Mouse (Mus musculus): Measurements from ENCODE around the gene Psmc3.

Psmc3 gene

DNA sequence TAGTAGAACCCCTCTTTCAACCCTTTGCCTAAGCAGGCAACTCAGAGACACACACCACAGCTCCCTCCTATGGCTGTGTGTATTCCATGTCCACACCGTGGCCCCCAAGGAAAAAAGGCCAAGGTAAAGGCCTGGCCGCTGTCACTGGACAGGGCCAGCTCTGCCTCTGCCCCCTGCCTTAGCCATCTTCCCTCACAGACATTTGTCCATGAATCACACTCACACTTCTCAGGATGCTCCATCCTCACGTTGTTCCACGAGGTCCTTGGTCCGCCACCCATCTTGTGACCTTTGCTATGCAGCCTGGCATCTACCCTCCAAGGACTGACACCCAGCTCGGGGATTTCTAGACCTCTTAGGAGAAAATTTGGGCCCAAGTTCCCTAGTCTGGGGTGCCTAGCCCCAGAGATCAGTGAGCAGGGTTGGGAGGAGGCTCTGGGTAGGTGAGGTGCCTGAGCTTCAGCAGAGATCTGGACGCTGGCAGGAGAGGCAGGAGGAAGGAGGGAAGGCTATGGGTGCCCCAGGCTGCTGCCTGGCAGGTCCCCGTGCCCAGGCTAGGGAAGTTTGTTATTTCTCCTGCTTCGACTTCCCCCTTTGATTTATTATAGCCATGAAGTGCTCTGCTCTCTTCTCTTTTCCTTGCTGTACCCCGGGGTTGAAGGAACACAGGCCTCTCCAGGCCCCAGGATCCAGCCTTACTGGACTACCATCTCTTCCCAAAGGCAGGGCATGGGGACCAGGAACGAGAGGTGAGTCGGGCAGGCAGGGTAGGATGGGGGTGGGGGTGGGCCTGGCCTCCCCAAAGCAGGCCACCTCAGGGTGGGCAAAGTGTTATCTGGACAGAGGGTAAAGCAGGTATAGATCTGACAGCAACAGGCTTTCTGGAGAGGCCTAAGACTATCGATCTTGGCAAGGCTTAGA, 28.2 kb downstream of the Psmc3 start, which contains the start of gene Spi1:
Spi1 (plus strand) TSS at position 616 of the 921 bp plus-strand sequence.
- WGBS = 85% methylated on average over 13 of the region's 13 CpGs

DNA sequence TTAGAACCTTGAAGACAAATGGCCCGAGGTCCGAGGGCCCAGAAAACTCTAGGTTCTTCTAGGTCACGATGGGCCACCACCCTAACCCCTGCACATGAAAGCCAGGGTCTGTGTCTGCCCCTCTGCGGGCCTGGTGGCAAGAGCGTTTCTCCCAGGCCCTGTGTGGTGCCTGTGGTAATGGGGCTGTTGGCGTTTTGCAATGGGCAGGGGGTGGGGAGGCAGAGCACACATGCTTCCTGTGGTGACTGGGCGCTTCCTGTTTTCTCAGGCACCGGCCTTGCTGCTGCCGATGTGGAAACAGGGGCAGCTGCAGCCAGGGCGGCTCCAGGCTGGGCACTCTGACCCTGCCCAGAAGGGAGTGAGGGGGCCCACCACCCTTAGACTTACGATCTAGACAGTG, 29.0 kb downstream of the Psmc3 start:
- 79% methylated on average over 11 of the region's 11 CpGs for WGBS

GRCm38 (mm10) chr2:91083366-91083940, 29.6 kb downstream of the Psmc3 start:
- WGBS = 73% methylated on average over 1 of the region's 1 CpGs

DNA sequence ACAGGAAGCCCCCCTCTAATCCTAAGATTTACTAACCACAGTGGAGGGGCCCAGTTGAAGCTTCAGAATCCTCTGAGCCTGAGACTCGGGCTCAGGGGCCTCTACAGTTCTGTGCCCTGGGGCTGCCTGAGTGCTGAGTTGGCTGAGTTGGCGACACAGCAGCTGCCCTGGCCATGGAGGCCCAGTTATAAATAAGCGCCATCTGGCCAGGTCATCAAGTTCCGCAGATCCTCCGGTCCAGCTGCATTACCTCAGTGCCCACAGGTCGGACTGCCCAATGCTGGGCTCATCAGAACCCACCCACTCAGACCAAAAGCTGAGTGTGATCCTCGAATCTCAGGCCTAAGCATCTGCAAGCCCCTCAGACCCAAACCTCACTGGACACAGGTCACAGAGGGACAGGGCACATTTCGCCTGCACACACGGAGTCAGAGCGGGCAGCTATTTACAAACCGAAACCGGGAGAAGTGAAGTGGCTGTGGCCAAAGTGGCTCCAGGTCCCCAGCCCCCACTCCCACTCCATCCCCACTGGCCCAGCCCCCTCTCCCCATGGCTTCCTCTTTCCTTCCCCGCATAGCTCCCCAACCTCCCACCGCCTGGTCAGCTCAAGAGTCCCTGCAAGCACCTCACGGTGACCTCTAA, 30.5 kb downstream of the Psmc3 start:
- 86% methylated on average over 15 of the region's 15 CpGs for WGBS

DNA sequence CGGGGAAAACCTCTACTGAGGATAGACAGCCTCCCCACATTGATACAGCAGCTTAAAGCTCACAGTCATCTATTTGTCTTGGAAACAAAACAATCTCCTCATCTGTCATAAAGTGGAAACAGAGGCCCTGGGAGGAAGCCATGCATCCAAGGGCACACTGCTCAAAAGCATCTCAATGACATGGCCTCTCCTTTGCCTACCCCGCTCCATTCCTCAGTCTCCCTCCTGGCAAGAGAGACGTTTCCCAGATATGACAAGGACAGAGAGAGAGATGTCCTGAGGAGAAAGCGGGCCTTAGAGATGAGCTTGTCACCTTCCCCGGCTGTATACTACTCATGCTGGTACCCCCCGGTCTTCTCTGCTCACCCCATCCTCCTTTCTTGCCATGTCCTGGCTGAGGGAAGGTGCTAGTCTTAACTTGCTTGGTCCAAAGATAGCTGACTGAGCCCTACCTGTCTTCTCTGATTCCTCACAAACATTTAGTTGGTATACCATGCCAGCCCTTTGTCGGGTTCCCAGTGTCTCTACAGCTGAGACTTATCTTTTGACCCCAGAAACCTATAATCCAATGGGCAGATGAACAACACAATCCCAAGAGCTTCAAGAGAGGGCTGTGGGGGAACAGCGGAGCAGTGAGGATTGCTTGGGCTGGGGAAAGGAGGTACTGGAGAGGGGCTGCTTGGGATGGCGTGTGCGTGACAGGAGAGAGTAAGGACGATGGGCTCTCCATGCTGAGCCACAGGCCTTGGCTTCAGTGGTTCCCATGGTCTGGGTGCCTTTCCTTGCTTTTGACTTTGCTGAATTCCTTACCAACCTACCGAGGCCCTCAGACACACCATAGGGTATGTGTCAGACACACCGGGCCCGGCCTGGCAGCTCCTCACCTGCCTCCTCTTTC, 31.9 kb downstream of the Psmc3 start:
- WGBS = 91% methylated on average over 14 of the region's 14 CpGs

GRCm38 (mm10) chr2:91086392-91087237, 32.8 kb downstream of the Psmc3 start:
- 78% methylated on average over 9 of the region's 9 CpGs for WGBS

DNA sequence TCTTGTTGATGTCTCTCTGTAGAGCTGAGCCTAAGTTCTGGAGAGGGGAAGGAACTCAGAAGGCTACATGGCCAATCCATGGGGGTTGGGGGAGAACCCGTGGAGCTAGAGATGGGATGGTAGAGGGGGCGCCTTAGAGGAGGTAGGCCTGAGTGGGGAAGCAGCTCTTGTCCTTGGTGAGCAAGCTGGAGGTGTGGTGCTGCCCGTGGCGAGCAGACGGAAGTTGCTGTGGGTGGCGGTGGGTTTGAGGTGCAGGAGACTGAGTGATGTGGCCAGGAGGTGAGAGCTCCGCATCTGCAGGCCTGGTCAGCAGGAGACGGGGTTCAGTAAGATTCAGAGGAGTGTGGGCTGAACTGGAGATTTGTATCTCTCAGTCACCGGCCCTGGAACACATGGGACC, 33.6 kb downstream of the Psmc3 start:
- 89% methylated on average over 9 of the region's 9 CpGs for WGBS

- WGBS = 84% methylated on average over 9 of the region's 9 CpGs
Measured at GRCm38 (mm10) chr2:91088987-91089386, 35.2 kb downstream of the Psmc3 start.

GRCm38 (mm10) chr2:91090208-91090607, 36.4 kb downstream of the Psmc3 start:
- WGBS = 45% methylated on average over 6 of the region's 6 CpGs

DNA sequence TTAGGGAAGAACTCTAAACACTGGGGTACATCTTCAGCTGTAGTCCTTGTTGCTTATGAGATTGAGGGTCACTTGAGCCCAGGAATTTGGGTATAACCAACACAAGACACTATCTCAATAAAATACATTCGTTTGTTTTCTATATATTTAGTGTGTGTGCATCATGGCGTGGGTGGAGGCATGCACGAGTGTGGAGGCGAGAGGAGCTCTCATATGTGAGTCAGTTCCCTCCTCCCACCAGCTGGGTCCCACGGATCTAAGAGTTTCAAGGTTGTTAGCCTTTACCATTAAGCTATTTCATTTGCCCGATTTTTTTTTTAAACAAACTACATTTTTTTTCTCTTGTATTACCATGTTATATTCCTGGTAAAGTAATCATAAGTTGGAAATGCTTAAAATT, 37.0 kb downstream of the Psmc3 start:
- 51% methylated on average over 6 of the region's 6 CpGs for WGBS

GRCm38 (mm10) chr2:91096524-91096923, 42.7 kb downstream of the Psmc3 start:
- WGBS = 81% methylated on average over 14 of the region's 14 CpGs

DNA sequence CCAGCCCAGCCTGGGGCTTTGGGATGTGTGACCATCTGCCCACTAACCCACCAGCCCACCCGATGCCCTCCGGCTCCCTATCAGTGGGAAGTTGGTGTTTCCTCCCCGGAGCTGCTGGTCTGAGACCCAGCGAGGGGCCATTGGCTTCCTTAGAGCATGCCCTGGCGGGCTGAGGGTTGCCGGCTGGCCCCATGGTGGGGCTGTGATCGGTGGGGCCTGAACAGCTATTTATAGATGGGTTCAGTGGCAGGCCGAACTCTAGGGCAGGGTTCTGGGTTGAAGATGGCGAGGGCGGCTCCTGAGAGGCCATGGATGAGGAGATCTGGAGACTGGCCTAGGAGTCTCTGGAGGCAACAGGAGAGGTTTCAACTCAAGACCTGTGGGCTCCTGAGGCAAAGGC, 43.2 kb downstream of the Psmc3 start:
- WGBS = 88% methylated on average over 10 of the region's 10 CpGs

DNA sequence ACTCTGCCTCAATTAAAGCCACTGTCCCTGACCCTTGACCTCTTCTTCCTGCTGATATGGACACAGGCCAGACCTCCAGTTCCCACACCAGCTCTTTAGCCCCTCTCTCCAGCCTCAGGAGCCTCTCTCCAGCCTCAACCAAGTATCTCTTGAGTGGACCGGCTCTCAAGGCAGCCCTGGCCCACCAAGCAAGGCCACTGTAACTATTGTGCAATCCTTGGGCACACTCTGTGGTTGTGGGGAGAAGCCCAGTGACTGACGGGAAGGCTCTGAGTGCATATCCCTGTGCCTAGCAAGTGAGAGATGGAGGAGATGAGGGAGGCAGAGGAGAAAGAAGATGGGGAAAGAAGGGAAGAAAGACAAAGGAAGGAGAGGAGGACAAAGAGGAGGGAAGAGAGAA, 44.3 kb downstream of the Psmc3 start:
- WGBS = 93% methylated on average over 2 of the region's 2 CpGs

- 1% methylated on average over 7 of the region's 7 CpGs for WGBS
Measured at GRCm38 (mm10) chr2:91101124-91101740, 47.4 kb downstream of the Psmc3 start.

DNA sequence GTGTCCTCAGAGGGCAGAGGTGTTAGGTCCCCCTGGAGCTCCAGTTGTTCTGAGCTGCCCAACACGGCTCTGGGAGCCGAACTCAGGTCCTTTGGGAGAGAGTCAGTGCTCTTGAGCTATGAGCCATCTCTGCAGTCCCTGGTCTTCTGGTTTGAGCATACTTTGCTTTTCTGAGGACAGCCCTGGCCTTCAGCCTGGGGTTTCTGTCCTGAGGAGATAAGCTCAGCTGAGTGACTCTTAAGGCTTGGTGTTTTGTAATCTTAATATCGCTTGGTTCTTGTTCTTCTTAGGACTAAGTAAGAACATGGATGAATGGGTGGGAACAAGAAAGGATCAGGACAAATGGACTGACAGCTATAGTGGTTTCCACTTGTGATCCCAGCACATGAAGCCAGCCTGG, 54.3 kb downstream of the Psmc3 start:
- WGBS = 86% methylated on average over 3 of the region's 3 CpGs

- 90% methylated on average over 5 of the region's 5 CpGs for WGBS
Measured at GRCm38 (mm10) chr2:91109241-91109640, 55.4 kb downstream of the Psmc3 start.

DNA sequence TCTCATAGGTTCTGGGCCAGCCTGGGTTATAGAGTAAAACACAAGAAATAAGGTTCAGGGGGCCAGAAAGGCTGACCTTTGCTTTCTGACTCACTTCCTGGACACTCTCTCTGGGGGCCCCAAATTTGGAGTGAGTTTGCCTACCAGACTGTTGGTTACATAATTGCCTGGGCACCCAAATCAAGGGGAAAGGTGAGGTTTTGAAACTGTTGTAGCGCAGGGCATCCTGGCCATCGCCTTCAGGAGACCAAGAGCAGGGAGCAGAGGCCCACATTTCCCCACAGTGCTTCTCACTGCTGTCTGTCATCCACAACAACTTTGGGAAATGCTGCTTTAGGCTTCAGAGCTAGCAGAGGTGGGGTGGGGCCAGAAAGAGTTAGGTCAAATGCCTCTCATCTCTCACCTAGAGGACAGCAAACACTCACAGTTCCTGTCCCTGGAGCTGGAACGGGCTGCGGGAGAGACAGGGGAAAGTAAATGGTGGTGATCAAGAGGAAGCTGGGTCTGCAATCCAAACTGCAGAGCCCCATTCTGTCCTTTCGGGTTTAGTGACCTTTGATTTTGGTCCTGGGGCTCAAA, 56.1 kb downstream of the Psmc3 start:
- WGBS = 95% methylated on average over 5 of the region's 5 CpGs

DNA sequence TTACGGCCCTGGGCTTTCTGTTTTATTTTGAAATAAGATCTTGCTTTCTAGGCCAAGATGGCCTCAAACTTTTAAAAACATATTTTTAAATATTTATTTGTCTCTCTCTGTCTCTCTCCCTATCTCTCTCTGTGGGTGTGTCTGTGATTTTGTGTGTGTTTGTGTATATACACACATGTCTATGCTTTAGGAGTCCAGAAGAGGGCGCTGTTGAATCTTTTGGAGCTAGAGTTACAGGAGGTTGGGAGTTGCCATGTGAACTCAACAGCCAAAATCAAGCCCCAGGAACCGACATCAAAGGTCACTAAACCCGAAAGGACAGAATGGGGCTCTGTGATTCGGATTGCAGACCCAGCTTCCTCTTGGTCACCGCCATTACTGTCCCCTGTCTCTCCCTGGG, 56.6 kb downstream of the Psmc3 start:
- WGBS = 79% methylated on average over 6 of the region's 6 CpGs

DNA sequence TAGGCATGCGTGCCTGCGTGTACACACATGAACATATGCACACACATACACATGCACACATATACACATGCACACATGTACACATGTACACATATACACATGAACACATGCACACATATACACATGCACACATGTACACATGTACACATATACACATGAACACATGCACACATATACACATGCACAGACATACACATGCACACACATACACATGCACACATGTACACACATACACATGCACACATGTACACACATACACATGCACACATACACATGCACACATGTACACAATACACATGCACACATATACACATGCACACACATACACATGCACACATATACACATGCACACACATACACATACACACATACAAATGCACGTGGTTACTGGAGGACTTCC, 58.0 kb downstream of the Psmc3 start:
- 92% methylated on average over 3 of the region's 3 CpGs for WGBS

GRCm38 (mm10) chr2:91112491-91112890, 58.7 kb downstream of the Psmc3 start:
- 79% methylated on average over 4 of the region's 4 CpGs for WGBS
